Mouse (Mus musculus): ENCODE measurements around the gene Spint4. TPM values are rescaled to one million over a fixed set of nuclear protein-coding genes. Genes with fewer than 3 reads are reported as not detected.
A peak's percentile ranks its signal among the peaks of the same experiment; 100 is the strongest.

Spint4 gene
- total and polyA plus RNA-seq, 3 experiments, result 0.16 TPM; not detected in 2

GRCm38 (mm10) chr2:164739876-164740275 is 41.6 kb downstream of the Spint4 start:
- no peak for TF ChIP-seq TAL1 (conservative IDR thresholded peaks at IDR 0.05; ENCODE audit: low read depth, low read length)
- no peak for TF ChIP-seq GATA2 (IDR thresholded peaks at IDR 0.05; ENCODE audit: borderline replicate concordance, low read depth, low read length)
- no peak for TF ChIP-seq POLR2AphosphoS5 (IDR thresholded peaks at IDR 0.05; ENCODE audit: insufficient replicate concordance, low read depth, low read length)
- TF ChIP-seq GATA1 (IDR thresholded peaks at IDR 0.05; ENCODE audit: borderline replicate concordance, low read length), result no peak
- no peak for TF ChIP-seq CTCF (IDR thresholded peaks at IDR 0.05; ENCODE audit: low read depth, low read length)

GRCm38 (mm10) chr2:164744987-164745386 is 46.7 kb downstream of the Spint4 start:
- Histone ChIP-seq H3K27me3 (ENCODE audit: insufficient read depth, low read length) (peaks cover 18% of the 10 kb centered on the region), H3K36me3 (replicated peaks) (peaks cover 31% of the 10 kb centered on the region), H3K9me3 (replicated peaks) (no peaks in the 10 kb centered on the region), H3K4me1 (ENCODE audit: insufficient read depth, low read depth, low read length) (peaks cover 25% of the 10 kb centered on the region), H3K4me3 (ENCODE audit: low read depth, low read length) (peak overlapping the region; percentile 82; the same call in 1 of the 2 replicates)
- TF ChIP-seq TAL1 (conservative IDR thresholded peaks at IDR 0.05; ENCODE audit: low read depth, low read length) (no peak), GATA2 (IDR thresholded peaks at IDR 0.05; ENCODE audit: borderline replicate concordance, low read depth, low read length) (no peak), GATA1 (IDR thresholded peaks at IDR 0.05; ENCODE audit: borderline replicate concordance, low read length) (no peak), POLR2AphosphoS5 (IDR thresholded peaks at IDR 0.05; ENCODE audit: insufficient replicate concordance, low read depth, low read length) (no peak), CTCF (IDR thresholded peaks at IDR 0.05; ENCODE audit: low read depth, low read length) (no peak)
- DNase-seq (ENCODE audit: low spot score), result no peak
- ATAC-seq (ENCODE audit: extremely low read depth, insufficient number of reproducible peaks, low FRiP score, poor library complexity, severe bottlenecking), result no peak

More at GRCm38 (mm10) chr2:164739876-164740275, 41.6 kb downstream of the Spint4 start:
- Histone ChIP-seq H3K4me3 (ENCODE audit: low read depth, low read length) (no peak overlapping the region), H3K9me3 (replicated peaks) (no peaks in the 10 kb centered on the region), H3K4me1 (ENCODE audit: insufficient read depth, low read depth, low read length) (peaks cover 1% of the 10 kb centered on the region), H3K36me3 (replicated peaks) (no peaks in the 10 kb centered on the region), H3K27me3 (ENCODE audit: insufficient read depth, low read length) (peaks cover 24% of the 10 kb centered on the region)
- no peak for DNase-seq (ENCODE audit: low spot score)
- no peak for ATAC-seq (ENCODE audit: extremely low read depth, insufficient number of reproducible peaks, low FRiP score, poor library complexity, severe bottlenecking)

- DNase-seq (ENCODE audit: low spot score) (peak; percentile 96), ATAC-seq (ENCODE audit: extremely low read depth, insufficient number of reproducible peaks, low FRiP score, poor library complexity, severe bottlenecking) (peak; percentile 84)
- H3K4me3 ChIP-seq (ENCODE audit: low read depth, low read length), result peak within 1 kb of the TSS; percentile 82
- peaks cover 15% of the 10 kb centered on the region for H3K27me3 ChIP-seq (ENCODE audit: insufficient read depth, low read length)
- H3K9me3 ChIP-seq (replicated peaks), result no peaks in the 10 kb centered on the region
- TF ChIP-seq CTCF (IDR thresholded peaks at IDR 0.05; ENCODE audit: low read depth, low read length), result no peak
- TF ChIP-seq GATA1 (IDR thresholded peaks at IDR 0.05; ENCODE audit: borderline replicate concordance, low read length), result no peak
- TF ChIP-seq POLR2AphosphoS5 (IDR thresholded peaks at IDR 0.05; ENCODE audit: insufficient replicate concordance, low read depth, low read length), result no peak
- TF ChIP-seq GATA2 (IDR thresholded peaks at IDR 0.05; ENCODE audit: borderline replicate concordance, low read depth, low read length), result no peak
- TF ChIP-seq TAL1 (conservative IDR thresholded peaks at IDR 0.05; ENCODE audit: low read depth, low read length), result no peak
- peaks cover 41% of the 10 kb centered on the region for H3K36me3 ChIP-seq (replicated peaks)
- H3K4me1 ChIP-seq (ENCODE audit: insufficient read depth, low read depth, low read length), result peaks cover 25% of the 10 kb centered on the region
Measured at GRCm38 (mm10) chr2:164745843-164746479, 47.7 kb downstream of the Spint4 start, which contains the start of the genes Wfdc3 and Dnttip1. Wfdc3 (minus strand) TSS chr2:164745931. Dnttip1 (plus strand) TSS chr2:164745983.

- Histone ChIP-seq H3K27me3 (ENCODE audit: insufficient read depth, low read length) (peaks cover 12% of the 10 kb centered on the region), H3K9me3 (replicated peaks) (no peaks in the 10 kb centered on the region), H3K4me1 (ENCODE audit: insufficient read depth, low read depth, low read length) (peaks cover 25% of the 10 kb centered on the region), H3K36me3 (replicated peaks) (peaks cover 48% of the 10 kb centered on the region), H3K4me3 (ENCODE audit: low read depth, low read length) (peak overlapping the region; percentile 82)
- ATAC-seq (ENCODE audit: extremely low read depth, insufficient number of reproducible peaks, low FRiP score, poor library complexity, severe bottlenecking) (no peak), DNase-seq (ENCODE audit: low spot score) (no peak)
- TF ChIP-seq GATA1 (IDR thresholded peaks at IDR 0.05; ENCODE audit: borderline replicate concordance, low read length) (no peak), TAL1 (conservative IDR thresholded peaks at IDR 0.05; ENCODE audit: low read depth, low read length) (no peak), GATA2 (IDR thresholded peaks at IDR 0.05; ENCODE audit: borderline replicate concordance, low read depth, low read length) (no peak), CTCF (IDR thresholded peaks at IDR 0.05; ENCODE audit: low read depth, low read length) (no peak), POLR2AphosphoS5 (IDR thresholded peaks at IDR 0.05; ENCODE audit: insufficient replicate concordance, low read depth, low read length) (no peak)
Measured at GRCm38 (mm10) chr2:164746693-164747092, 48.4 kb downstream of the Spint4 start.

- no peaks in the 10 kb centered on the region for H3K9me3 ChIP-seq (replicated peaks)
- no peak for DNase-seq (ENCODE audit: low spot score)
- peaks cover 4% of the 10 kb centered on the region for H3K27me3 ChIP-seq (ENCODE audit: insufficient read depth, low read length)
- no peak for ATAC-seq (ENCODE audit: extremely low read depth, insufficient number of reproducible peaks, low FRiP score, poor library complexity, severe bottlenecking)
- peaks cover 63% of the 10 kb centered on the region for H3K36me3 ChIP-seq (replicated peaks)
- peaks cover 28% of the 10 kb centered on the region for H3K4me1 ChIP-seq (ENCODE audit: insufficient read depth, low read depth, low read length)
- H3K4me3 ChIP-seq (ENCODE audit: low read depth, low read length), result no peak overlapping the region
- no peak for TF ChIP-seq POLR2AphosphoS5 (IDR thresholded peaks at IDR 0.05; ENCODE audit: insufficient replicate concordance, low read depth, low read length)
- TF ChIP-seq CTCF (IDR thresholded peaks at IDR 0.05; ENCODE audit: low read depth, low read length), result no peak
- no peak for TF ChIP-seq GATA2 (IDR thresholded peaks at IDR 0.05; ENCODE audit: borderline replicate concordance, low read depth, low read length)
- no peak for TF ChIP-seq GATA1 (IDR thresholded peaks at IDR 0.05; ENCODE audit: borderline replicate concordance, low read length)
- TF ChIP-seq TAL1 (conservative IDR thresholded peaks at IDR 0.05; ENCODE audit: low read depth, low read length), result no peak
Measured at GRCm38 (mm10) chr2:164748191-164748590, 49.9 kb downstream of the Spint4 start.

GRCm38 (mm10) chr2:164748991-164749390 is 50.7 kb downstream of the Spint4 start:
- DNase-seq (ENCODE audit: low spot score) (no peak), ATAC-seq (ENCODE audit: extremely low read depth, insufficient number of reproducible peaks, low FRiP score, poor library complexity, severe bottlenecking) (no peak)
- no peaks in the 10 kb centered on the region for H3K9me3 ChIP-seq (replicated peaks)
- TF ChIP-seq GATA1 (IDR thresholded peaks at IDR 0.05; ENCODE audit: borderline replicate concordance, low read length) (no peak), POLR2AphosphoS5 (IDR thresholded peaks at IDR 0.05; ENCODE audit: insufficient replicate concordance, low read depth, low read length) (no peak), TAL1 (conservative IDR thresholded peaks at IDR 0.05; ENCODE audit: low read depth, low read length) (no peak), CTCF (IDR thresholded peaks at IDR 0.05; ENCODE audit: low read depth, low read length) (no peak), GATA2 (IDR thresholded peaks at IDR 0.05; ENCODE audit: borderline replicate concordance, low read depth, low read length) (no peak)
- H3K4me3 ChIP-seq (ENCODE audit: low read depth, low read length), result no peak overlapping the region
- H3K4me1 ChIP-seq (ENCODE audit: insufficient read depth, low read depth, low read length), result peaks cover 28% of the 10 kb centered on the region
- H3K36me3 ChIP-seq (replicated peaks), result peaks cover 71% of the 10 kb centered on the region
- no peaks in the 10 kb centered on the region for H3K27me3 ChIP-seq (ENCODE audit: insufficient read depth, low read length)

Other genes with a start within 250 kb of the Spint4 start
Only the 20 nearest of the 32 such genes appear.
- gene Spint3, start 125.0 kb upstream of the Spint4 start, total RNA-seq (2014; fragmentation: Nextera tagmentation), result not detected in 2 replicates
- not detected in 2 replicates for gene Spint3, start 125.0 kb upstream of the Spint4 start, total RNA-seq (2017)
- gene Spint3, start 125.0 kb upstream of the Spint4 start, polyA plus RNA-seq (2012), result not detected in 2 replicates
- gene Wfdc6a, start 113.1 kb upstream of the Spint4 start, total RNA-seq (2014; fragmentation: Nextera tagmentation), result not detected in 2 replicates
- gene Wfdc6a, start 113.1 kb upstream of the Spint4 start, total RNA-seq (2017), result not detected in 2 replicates
- not detected in 2 replicates for gene Wfdc6a, start 113.1 kb upstream of the Spint4 start, polyA plus RNA-seq (2012)
- gene Eppin, start 104.9 kb upstream of the Spint4 start, total RNA-seq (2014; fragmentation: Nextera tagmentation), result not detected in 2 replicates
- gene Eppin, start 104.9 kb upstream of the Spint4 start, total RNA-seq (2017), result not detected in 2 replicates
- gene Eppin, start 104.9 kb upstream of the Spint4 start, polyA plus RNA-seq (2012), result not detected in 2 replicates
- gene Wfdc6b, start 85.0 kb upstream of the Spint4 start, total RNA-seq (2014; fragmentation: Nextera tagmentation), result not detected in 2 replicates
- gene Wfdc6b, start 85.0 kb upstream of the Spint4 start, total RNA-seq (2017), result not detected in 2 replicates
- gene Wfdc6b, start 85.0 kb upstream of the Spint4 start, polyA plus RNA-seq (2012), result not detected in 2 replicates
- not detected in 2 replicates for gene Wfdc8, start 84.9 kb upstream of the Spint4 start, total RNA-seq (2014; fragmentation: Nextera tagmentation)
- not detected in 2 replicates for gene Wfdc8, start 84.9 kb upstream of the Spint4 start, total RNA-seq (2017)
- gene Wfdc8, start 84.9 kb upstream of the Spint4 start, polyA plus RNA-seq (2012), result not detected in 2 replicates
- gene Wfdc16, start 59.7 kb upstream of the Spint4 start, total RNA-seq (2014; fragmentation: Nextera tagmentation), result not detected in 2 replicates
- gene Wfdc16, start 59.7 kb upstream of the Spint4 start, total RNA-seq (2017), result 0.17 TPM in 1 of 2 replicates, not detected in the other
- not detected in 2 replicates for gene Wfdc16, start 59.7 kb upstream of the Spint4 start, polyA plus RNA-seq (2012)
- not detected in 2 replicates for gene Wfdc10, start 42.5 kb upstream of the Spint4 start, total RNA-seq (2014; fragmentation: Nextera tagmentation)
- gene Wfdc10, start 42.5 kb upstream of the Spint4 start, total RNA-seq (2017), result 0.64 TPM in 1 of 2 replicates, not detected in the other
- not detected in 2 replicates for gene Wfdc10, start 42.5 kb upstream of the Spint4 start, polyA plus RNA-seq (2012)
- not detected in 2 replicates for gene Wfdc9, start 41.9 kb upstream of the Spint4 start, total RNA-seq (2014; fragmentation: Nextera tagmentation)
- not detected in 2 replicates for gene Wfdc9, start 41.9 kb upstream of the Spint4 start, total RNA-seq (2017)
- not detected in 2 replicates for gene Wfdc9, start 41.9 kb upstream of the Spint4 start, polyA plus RNA-seq (2012)
- not detected in 2 replicates for gene Wfdc11, start 24.4 kb upstream of the Spint4 start, total RNA-seq (2014; fragmentation: Nextera tagmentation)
- not detected in 2 replicates for gene Wfdc11, start 24.4 kb upstream of the Spint4 start, total RNA-seq (2017)
- not detected in 2 replicates for gene Wfdc11, start 24.4 kb upstream of the Spint4 start, polyA plus RNA-seq (2012)
- not detected in 2 replicates for gene Wfdc13, start 13.4 kb upstream of the Spint4 start, total RNA-seq (2014; fragmentation: Nextera tagmentation)
- gene Wfdc13, start 13.4 kb upstream of the Spint4 start, total RNA-seq (2017), result 0.11 TPM in 1 of 2 replicates, not detected in the other
- not detected in 2 replicates for gene Wfdc13, start 13.4 kb upstream of the Spint4 start, polyA plus RNA-seq (2012)
- not detected in 2 replicates for gene Spint5, start 16.8 kb downstream of the Spint4 start, total RNA-seq (2014; fragmentation: Nextera tagmentation)
- gene Spint5, start 16.8 kb downstream of the Spint4 start, total RNA-seq (2017), result not detected in 2 replicates
- gene Spint5, start 16.8 kb downstream of the Spint4 start, polyA plus RNA-seq (2012), result not detected in 2 replicates
- 1.4 and 2.0 TPM in 2 replicates for gene Wfdc3, start 47.4 kb downstream of the Spint4 start, total RNA-seq (2014; fragmentation: Nextera tagmentation)
- gene Wfdc3, start 47.4 kb downstream of the Spint4 start, total RNA-seq (2017), result 0.98 and 1.5 TPM in 2 replicates
- 0.03 TPM in 1 of 2 replicates, not detected in the other for gene Wfdc3, start 47.4 kb downstream of the Spint4 start, polyA plus RNA-seq (2012)
- gene Dnttip1, start 47.5 kb downstream of the Spint4 start, total RNA-seq (2014; fragmentation: Nextera tagmentation), result 58.1 and 86.2 TPM in 2 replicates
- gene Dnttip1, start 47.5 kb downstream of the Spint4 start, total RNA-seq (2017), result 18.0 and 23.8 TPM in 2 replicates
- 122 and 135 TPM in 2 replicates for gene Dnttip1, start 47.5 kb downstream of the Spint4 start, polyA plus RNA-seq (2012)
- gene Ube2c, start 71.4 kb downstream of the Spint4 start, total RNA-seq (2014; fragmentation: Nextera tagmentation), result 351 and 411 TPM in 2 replicates
- gene Ube2c, start 71.4 kb downstream of the Spint4 start, total RNA-seq (2017), result 127 and 135 TPM in 2 replicates
- gene Ube2c, start 71.4 kb downstream of the Spint4 start, polyA plus RNA-seq (2012), result 102 and 111 TPM in 2 replicates
- gene Tnnc2, start 81.5 kb downstream of the Spint4 start, total RNA-seq (2014; fragmentation: Nextera tagmentation), result not detected in 2 replicates
- not detected in 2 replicates for gene Tnnc2, start 81.5 kb downstream of the Spint4 start, total RNA-seq (2017)
- not detected in 2 replicates for gene Tnnc2, start 81.5 kb downstream of the Spint4 start, polyA plus RNA-seq (2012)
- gene Snx21, start 87.3 kb downstream of the Spint4 start, total RNA-seq (2014; fragmentation: Nextera tagmentation), result 4.7 and 6.8 TPM in 2 replicates
- 1.3 and 1.7 TPM in 2 replicates for gene Snx21, start 87.3 kb downstream of the Spint4 start, total RNA-seq (2017)
- 3.5 and 5.0 TPM in 2 replicates for gene Snx21, start 87.3 kb downstream of the Spint4 start, polyA plus RNA-seq (2012)
- gene Acot8, start 106.4 kb downstream of the Spint4 start, total RNA-seq (2014; fragmentation: Nextera tagmentation), result 12.9 and 16.6 TPM in 2 replicates
- 20.8 and 24.0 TPM in 2 replicates for gene Acot8, start 106.4 kb downstream of the Spint4 start, total RNA-seq (2017)
- 45.4 and 51.6 TPM in 2 replicates for gene Acot8, start 106.4 kb downstream of the Spint4 start, polyA plus RNA-seq (2012)
- 7.1 and 10.2 TPM in 2 replicates for gene Zswim3, start 106.6 kb downstream of the Spint4 start, total RNA-seq (2014; fragmentation: Nextera tagmentation)
- 4.2 and 5.3 TPM in 2 replicates for gene Zswim3, start 106.6 kb downstream of the Spint4 start, total RNA-seq (2017)
- 1.1 and 1.2 TPM in 2 replicates for gene Zswim3, start 106.6 kb downstream of the Spint4 start, polyA plus RNA-seq (2012)
- gene Zswim1, start 124.2 kb downstream of the Spint4 start, total RNA-seq (2014; fragmentation: Nextera tagmentation), result 19.0 and 22.2 TPM in 2 replicates
- gene Zswim1, start 124.2 kb downstream of the Spint4 start, total RNA-seq (2017), result 3.8 and 4.1 TPM in 2 replicates
- gene Zswim1, start 124.2 kb downstream of the Spint4 start, polyA plus RNA-seq (2012), result 33.9 and 38.4 TPM in 2 replicates
- gene Spata25, start 130.0 kb downstream of the Spint4 start, total RNA-seq (2014; fragmentation: Nextera tagmentation), result not detected in 2 replicates
- gene Spata25, start 130.0 kb downstream of the Spint4 start, total RNA-seq (2017), result not detected in 2 replicates
- not detected in 2 replicates for gene Spata25, start 130.0 kb downstream of the Spint4 start, polyA plus RNA-seq (2012)

Data from G1E (cell line).